Mouse (Mus musculus) lung, postnatal 0 days (tissue): ENCODE measurements around the gene Smcp.

Experiments used
- CTCF ChIP-seq: IDR thresholded peaks from 2 replicates; pipeline ENCODE4 v1.5.1; 2016; ENCODE audit warnings: antibody characterized with exemption, mild to moderate bottlenecking
- EP300 ChIP-seq: IDR thresholded peaks from 2 replicates; pipeline ENCODE4 v1.6.1; 2016; ENCODE audit warnings: antibody characterized with exemption, mild to moderate bottlenecking, control low read depth

GRCm38 (mm10) chr3:92609804-92610203 is 21.0 kb upstream of the Smcp start:
- no peak for TF ChIP-seq CTCF
- no peak for TF ChIP-seq EP300
